Mouse (Mus musculus) E14TG2a.4 (cell line): ENCODE measurements around the gene Pde3b.
"Not testable (repeated sequence)": the region's sequence is repeated elsewhere in the genome, so short reads cannot be mapped to it uniquely, and the experiment has no call there.

ENCODE experiments used
- H3K27me3 ChIP-seq: 2 replicates; pipeline ENCODE4 v1.6.1; 2014; ENCODE audit warnings: low read length, control low read depth; ENCODE audit not compliant: insufficient read depth
- H3K36me3 ChIP-seq: 2 replicates; pipeline ENCODE4 v1.6.1; 2014; ENCODE audit warnings: low read length, control low read depth; ENCODE audit not compliant: insufficient read depth
- H3K4me1 ChIP-seq: replicated peaks from 2 replicates; pipeline ENCODE4 v1.6.1; 2014; ENCODE audit warnings: low read depth, low read length, control low read depth
- H3K4me3 ChIP-seq: replicated peaks from 2 replicates; pipeline ENCODE4 v1.5.1; 2014; ENCODE audit warnings: mild to moderate bottlenecking, low read length
- H3K9me3 ChIP-seq: 2 replicates; pipeline ENCODE4 v1.6.1; 2014; ENCODE audit warnings: low read length, control low read depth
- CTCF ChIP-seq: conservative IDR thresholded peaks from 2 replicates; pipeline ENCODE4 v1.5.1; 2014; ENCODE audit warnings: low read length
- NANOG ChIP-seq: IDR thresholded peaks from 2 replicates; pipeline ENCODE4 v1.6.1; 2014; ENCODE audit warnings: borderline replicate concordance, low read length, mixed read lengths
- POU5F1 ChIP-seq: IDR thresholded peaks from 2 replicates; pipeline ENCODE4 v1.6.1; 2014; ENCODE audit warnings: low read length, borderline replicate concordance

Gene Pde3b

GRCm38 (mm10) chr7:114414421-114415335 is at the start of gene Pde3b:
Pde3b (plus strand) TSS chr7:114415281.
- Histone ChIP-seq H3K36me3 (no peaks in the 10 kb centered on the region), H3K9me3 (peaks cover 18% of the 10 kb centered on the region), H3K4me3 (peak within 1 kb of the TSS; percentile 83), H3K4me1 (peaks cover 11% of the 10 kb centered on the region), H3K27me3 (peaks cover 29% of the 10 kb centered on the region)
- no peak for TF ChIP-seq NANOG
- no peak for TF ChIP-seq POU5F1
- TF ChIP-seq CTCF: no peak

GRCm38 (mm10) chr7:114402130-114402529 is 13.0 kb upstream of the Pde3b start:
- Histone ChIP-seq H3K4me1 (no peaks in the 10 kb centered on the region), H3K27me3 (no peaks in the 10 kb centered on the region), H3K4me3 (no peak overlapping the region), H3K36me3 (no peaks in the 10 kb centered on the region), H3K9me3 (peaks cover 31% of the 10 kb centered on the region)
- TF ChIP-seq CTCF (no peak), POU5F1 (no peak), NANOG (no peak)

- H3K9me3 ChIP-seq: peaks cover 18% of the 10 kb centered on the region
- H3K4me1 ChIP-seq: peaks cover 11% of the 10 kb centered on the region
- TF ChIP-seq POU5F1 (no peak), CTCF (no peak), NANOG (no peak)
- peaks cover 31% of the 10 kb centered on the region for H3K27me3 ChIP-seq
- H3K36me3 ChIP-seq: no peaks in the 10 kb centered on the region
- peak overlapping the region; percentile 83 for H3K4me3 ChIP-seq
These were observed 397 bp downstream of the Pde3b start for GRCm38 (mm10) chr7:114415336-114416020.

- Histone ChIP-seq H3K36me3 (no peaks in the 10 kb centered on the region), H3K4me1 (peaks cover 11% of the 10 kb centered on the region), H3K9me3 (peaks cover 18% of the 10 kb centered on the region), H3K27me3 (peaks cover 31% of the 10 kb centered on the region), H3K4me3 (peak overlapping the region; percentile 83)
- TF ChIP-seq POU5F1 (no peak), CTCF (no peak), NANOG (no peak)
These were observed 1.2 kb downstream of the Pde3b start for GRCm38 (mm10) chr7:114416021-114416845.

- H3K9me3 ChIP-seq, H3K4me3 ChIP-seq, H3K36me3 ChIP-seq: not testable (repeated sequence)
- H3K27me3 ChIP-seq: peaks cover 26% of the 10 kb centered on the region
- peaks cover 11% of the 10 kb centered on the region for H3K4me1 ChIP-seq
These were observed 4.2 kb downstream of the Pde3b start for GRCm38 (mm10) chr7:114419331-114419730.

- H3K4me1 ChIP-seq: peaks cover 7% of the 10 kb centered on the region
- TF ChIP-seq POU5F1 (no peak), NANOG (no peak), CTCF (no peak)
These were observed 5.8 kb downstream of the Pde3b start for GRCm38 (mm10) chr7:114420918-114421317.

GRCm38 (mm10) chr7:114422224-114422623 is 7.1 kb downstream of the Pde3b start:
- no peaks in the 10 kb centered on the region for H3K9me3 ChIP-seq
- peaks cover 7% of the 10 kb centered on the region for H3K27me3 ChIP-seq
- no peaks in the 10 kb centered on the region for H3K36me3 ChIP-seq
- no peaks in the 10 kb centered on the region for H3K4me1 ChIP-seq
- no peak overlapping the region for H3K4me3 ChIP-seq
- no peak for TF ChIP-seq NANOG
- TF ChIP-seq CTCF: no peak
- no peak for TF ChIP-seq POU5F1

More at GRCm38 (mm10) chr7:114420918-114421317, 5.8 kb downstream of the Pde3b start:
- no peaks in the 10 kb centered on the region for H3K36me3 ChIP-seq
- no peaks in the 10 kb centered on the region for H3K9me3 ChIP-seq
- H3K27me3 ChIP-seq: peaks cover 20% of the 10 kb centered on the region
- no peak overlapping the region for H3K4me3 ChIP-seq

- TF ChIP-seq POU5F1 (no peak), CTCF (no peak), NANOG (no peak)
These were observed 14.7 kb downstream of the Pde3b start for GRCm38 (mm10) chr7:114429768-114430167.

More at GRCm38 (mm10) chr7:114429768-114430167, 14.7 kb downstream of the Pde3b start:
- Histone ChIP-seq H3K36me3 (no peaks in the 10 kb centered on the region), H3K4me1 (no peaks in the 10 kb centered on the region), H3K4me3 (no peak overlapping the region), H3K9me3 (no peaks in the 10 kb centered on the region), H3K27me3 (no peaks in the 10 kb centered on the region)
